Mouse (Mus musculus) kidney, adult 11 months (tissue): ENCODE data around the gene Agap3.
A peak's percentile ranks its signal among the peaks of the same experiment; 100 is the strongest.

ENCODE experiments used
- DNase-seq: peaks from one replicate; pipeline ENCODE4 v3.0.0; 2022

The Agap3 gene

DNA sequence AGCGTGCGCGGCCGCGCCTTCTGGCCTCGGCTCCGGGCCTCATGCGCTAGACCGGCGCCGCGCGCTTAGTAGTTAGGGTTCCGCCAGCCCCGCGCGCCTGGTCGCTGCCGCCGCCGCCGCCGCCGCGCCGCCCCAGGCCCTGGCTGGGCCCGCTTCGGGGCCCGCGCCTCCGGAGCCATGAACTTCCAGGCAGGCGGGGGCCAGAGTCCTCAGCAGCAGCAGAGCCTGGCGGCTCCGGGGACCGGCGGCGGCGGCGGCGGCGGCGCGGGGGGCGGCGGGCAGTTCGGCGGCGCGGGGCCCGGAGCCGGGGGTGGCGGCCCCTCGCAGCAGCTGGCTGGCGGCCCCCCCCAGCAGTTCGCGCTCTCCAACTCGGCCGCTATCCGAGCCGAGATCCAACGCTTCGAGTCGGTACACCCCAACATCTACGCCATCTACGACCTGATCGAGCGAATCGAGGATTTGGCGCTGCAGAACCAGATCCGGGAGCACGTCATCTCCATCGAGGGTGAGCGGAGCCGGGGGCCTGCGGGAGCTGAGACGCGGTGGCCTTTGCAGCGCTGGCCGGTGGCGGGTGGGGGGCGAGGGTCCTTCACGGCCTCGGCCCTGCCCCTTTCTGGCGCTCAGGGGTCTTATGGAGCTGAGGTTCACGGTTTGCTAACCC lies at the start of gene Agap3:
Gene Agap3 (plus strand): TSS at position 148 of the 661 bp plus-strand sequence.
- DNase-seq = no peak

DNA sequence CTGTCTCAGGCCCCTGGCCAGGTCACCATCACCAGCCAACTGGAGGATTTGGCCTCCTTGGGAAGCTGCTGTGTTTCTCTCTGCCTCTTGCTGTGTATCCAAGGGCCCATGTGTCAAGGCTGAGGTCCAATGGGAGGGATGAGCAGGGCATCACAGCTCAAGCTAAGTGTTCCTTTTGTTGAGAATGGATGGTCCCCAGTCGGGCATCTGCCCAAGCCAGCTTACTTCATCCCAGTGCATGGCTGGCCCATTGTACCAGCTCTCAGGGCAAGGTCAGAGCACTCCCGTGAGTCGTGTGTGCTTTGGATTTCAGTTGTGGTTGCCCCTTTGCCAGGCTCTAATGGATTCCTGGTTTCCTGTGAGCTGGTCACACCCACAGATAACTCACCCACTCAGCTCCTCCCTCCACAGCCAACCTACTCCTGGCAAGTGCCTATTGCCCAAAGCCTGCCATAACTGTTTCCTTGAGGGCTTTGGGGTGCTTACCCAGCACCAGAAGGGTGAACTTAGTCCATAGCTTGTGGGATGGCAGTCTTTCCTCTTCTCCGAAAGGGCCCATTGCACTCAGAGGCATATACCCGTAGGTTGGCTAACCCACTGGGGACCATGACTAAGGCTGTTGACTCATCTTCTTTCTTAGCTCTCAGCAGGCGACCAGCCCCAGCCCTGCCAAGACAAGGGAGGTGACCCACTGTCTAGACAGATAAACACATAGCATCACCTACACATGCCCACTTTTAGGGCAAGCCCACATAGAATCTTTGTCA lies 47.2 kb upstream of the Agap3 start:
- no peak for DNase-seq

DNA sequence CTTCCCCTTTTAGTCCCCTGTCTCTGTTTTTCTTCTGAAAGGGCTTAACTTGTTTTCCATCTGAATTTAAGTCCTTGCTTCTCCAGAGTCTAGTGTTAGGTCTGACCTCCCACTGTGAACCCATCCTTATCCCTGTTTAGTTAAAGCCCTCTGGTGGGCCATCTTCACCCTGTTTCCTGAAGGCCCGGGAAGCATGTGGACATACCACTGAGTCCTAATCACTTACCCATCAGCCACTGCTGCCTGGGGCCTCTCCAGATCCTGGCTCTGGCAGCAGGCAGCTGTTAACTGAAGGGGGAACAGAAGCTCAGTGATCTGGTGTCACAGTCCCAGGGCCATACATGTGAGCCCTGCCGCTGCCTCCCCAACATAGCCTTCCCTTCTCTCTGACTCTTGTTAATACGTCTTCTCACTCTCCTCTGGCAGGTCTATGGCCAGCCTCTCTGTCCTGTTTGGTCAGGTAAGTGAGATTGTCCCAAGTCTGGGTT lies 46.5 kb upstream of the Agap3 start:
- DNase-seq = no peak

DNA sequence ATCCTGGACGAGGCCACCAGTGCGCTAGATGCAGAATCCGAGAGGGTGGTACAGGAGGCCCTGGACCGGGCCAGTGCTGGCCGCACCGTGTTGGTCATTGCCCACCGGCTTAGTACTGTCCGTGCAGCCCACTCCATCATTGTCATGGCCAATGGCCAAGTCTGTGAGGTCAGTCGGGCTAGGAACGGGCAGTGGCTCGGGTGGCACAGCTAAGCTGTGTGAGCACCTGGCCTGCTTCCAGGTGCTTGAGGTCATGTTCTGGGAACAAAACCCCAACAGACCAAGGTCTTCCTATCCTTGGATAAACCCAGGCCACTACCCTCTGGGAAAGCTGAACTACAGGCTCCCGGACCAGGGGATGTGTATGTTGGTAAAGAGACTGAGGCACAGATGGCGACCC lies 43.3 kb upstream of the Agap3 start:
- peak; percentile 40 for DNase-seq

DNA sequence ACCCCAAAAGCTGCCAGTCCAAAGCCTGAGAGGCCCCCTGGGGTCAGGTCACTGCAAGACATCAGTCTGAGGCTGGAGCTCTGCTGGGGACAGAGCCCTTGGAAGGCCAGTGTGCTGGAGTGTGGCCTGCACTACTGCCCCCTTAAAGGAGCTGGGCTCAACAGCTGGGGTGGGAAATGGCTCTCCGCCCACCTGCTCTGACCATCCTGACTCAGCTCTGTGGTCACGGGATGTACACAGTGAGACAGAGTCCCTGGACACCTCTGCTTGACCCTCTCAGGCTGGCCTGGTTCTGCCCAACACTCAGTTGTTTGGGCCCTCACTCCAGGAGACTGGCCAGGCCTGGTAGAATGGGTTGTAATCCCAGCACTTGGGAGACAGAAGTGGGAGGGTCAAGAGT lies 42.5 kb upstream of the Agap3 start:
- DNase-seq = no peak

DNA sequence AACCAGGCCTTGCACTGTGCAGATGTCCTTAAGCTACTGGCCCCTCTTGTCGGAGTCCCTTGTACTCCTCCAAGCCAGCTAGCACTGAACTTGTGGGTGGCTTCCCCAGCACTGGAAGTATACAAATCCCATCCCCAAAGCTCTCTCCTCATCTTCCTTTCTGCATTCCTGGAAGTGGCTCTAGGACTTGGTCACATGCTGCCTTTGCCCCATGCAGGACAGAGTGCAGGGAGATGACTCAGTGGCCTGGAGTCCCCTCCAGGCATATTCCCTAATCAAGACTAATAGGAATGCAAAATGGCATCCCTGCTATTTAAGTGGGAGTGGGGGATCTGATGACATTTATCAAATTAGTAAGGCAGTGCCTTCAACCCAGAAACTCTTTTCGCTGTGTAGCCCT lies 39.9 kb upstream of the Agap3 start:
- DNase-seq = no peak

DNA sequence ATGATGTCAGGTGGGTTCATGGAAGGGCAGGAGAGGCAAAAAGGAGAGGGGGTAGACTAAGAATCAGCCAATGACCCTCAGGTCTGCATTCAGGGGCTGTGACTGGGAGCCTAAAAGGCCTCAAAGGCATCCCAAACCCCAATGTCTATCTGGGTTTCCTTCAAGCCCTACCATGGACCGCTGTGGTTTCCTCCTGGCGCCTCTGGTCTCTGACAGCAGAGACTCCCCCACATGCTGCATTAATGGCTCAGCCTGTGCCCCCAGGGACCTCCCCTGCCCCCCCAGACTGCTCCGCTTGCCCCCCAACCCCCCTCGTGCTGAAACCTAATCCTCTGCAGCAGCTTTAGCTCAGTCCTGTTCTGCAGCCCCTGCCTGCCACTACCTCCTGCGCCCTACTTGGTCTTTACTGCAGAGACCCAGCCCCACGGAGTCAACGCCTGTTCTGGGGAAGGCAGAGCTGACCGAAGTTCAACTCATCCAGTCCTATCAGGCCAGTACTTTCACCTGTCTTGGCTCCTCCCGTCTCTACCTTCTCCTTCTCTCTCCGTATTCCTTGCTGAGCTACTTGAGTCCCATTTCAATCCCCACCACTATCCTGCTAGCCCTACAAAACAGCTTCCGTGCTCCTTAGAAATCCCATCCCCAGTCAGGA lies 38.8 kb upstream of the Agap3 start, which contains the start of gene Asic3:
Gene Asic3 (plus strand): TSS at position 351 of the 652 bp plus-strand sequence.
- no peak for DNase-seq

DNA sequence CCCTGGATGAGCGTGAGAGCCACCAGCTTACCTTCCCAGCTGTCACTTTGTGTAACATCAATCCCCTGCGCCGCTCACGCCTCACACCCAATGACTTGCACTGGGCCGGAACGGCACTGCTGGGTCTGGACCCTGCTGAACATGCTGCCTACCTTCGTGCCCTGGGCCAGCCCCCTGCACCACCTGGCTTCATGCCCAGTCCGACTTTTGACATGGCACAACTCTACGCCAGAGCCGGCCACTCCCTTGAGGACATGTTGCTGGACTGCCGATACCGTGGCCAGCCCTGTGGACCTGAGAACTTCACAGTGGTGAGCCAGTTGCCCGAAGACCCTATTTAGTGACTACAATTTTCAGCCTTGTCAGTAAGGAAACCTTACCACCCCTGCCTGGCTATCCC lies 38.0 kb upstream of the Agap3 start:
- DNase-seq = no peak

DNA sequence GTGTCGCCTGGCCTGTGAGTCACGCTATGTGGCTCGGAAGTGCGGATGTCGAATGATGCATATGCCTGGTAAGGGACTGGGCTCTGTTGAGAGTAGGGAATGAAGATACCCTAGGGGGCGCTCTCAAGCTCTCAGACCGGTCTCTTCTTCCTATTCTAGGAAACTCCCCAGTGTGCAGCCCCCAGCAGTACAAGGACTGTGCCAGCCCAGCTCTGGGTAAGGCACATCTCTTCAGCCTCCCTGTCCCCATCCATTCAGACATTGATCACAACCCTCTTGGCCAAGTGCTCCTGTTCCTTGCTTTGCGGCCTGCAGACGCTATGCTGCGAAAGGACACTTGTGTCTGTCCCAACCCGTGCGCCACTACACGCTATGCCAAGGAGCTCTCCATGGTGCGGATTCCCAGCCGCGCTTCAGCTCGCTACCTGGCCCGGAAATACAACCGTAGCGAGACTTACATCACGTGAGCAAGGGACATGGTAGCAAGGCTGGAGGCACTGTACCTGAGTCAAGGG lies 35.7 kb upstream of the Agap3 start:
- DNase-seq = peak; percentile 48

DNA sequence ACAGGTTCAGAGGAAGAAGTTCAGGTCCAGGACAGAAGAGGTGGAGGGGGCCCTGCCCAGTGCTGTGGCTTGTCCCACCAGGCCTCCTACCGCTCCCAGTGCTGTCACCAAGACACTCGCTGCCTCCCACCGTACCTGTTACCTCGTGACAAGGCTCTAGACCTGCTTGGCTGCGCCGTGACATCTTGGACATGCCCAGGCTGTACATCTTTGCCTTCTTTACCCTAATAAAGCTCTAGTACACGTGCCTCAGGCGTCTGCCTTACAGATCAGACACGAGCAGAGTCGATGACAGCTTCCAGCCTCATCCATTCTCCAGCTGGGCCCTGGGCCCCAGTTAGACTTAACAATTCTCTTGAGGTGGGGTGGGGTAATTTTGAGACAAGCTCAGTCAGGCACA lies 34.4 kb upstream of the Agap3 start:
- DNase-seq = no peak

DNA sequence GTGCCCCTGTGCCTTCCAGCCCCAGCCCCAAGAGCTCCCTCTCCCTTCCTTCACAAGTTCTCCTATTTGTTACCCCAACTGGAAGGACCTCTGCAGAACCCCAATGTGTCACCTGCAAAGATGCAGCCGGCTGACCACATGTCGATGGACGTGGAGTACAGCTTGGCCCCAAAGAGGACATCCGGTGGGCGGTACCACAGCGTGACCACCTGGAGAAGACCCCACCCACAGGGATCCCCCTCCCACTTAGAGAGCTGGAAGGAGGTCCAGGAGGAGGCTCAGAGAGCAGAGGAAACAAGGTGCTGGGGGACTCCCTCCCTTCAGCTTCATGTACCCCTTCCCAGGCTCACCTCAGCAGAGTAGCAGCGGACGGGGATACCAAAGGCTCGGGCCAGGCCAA lies 31.6 kb upstream of the Agap3 start:
- no peak for DNase-seq

DNA sequence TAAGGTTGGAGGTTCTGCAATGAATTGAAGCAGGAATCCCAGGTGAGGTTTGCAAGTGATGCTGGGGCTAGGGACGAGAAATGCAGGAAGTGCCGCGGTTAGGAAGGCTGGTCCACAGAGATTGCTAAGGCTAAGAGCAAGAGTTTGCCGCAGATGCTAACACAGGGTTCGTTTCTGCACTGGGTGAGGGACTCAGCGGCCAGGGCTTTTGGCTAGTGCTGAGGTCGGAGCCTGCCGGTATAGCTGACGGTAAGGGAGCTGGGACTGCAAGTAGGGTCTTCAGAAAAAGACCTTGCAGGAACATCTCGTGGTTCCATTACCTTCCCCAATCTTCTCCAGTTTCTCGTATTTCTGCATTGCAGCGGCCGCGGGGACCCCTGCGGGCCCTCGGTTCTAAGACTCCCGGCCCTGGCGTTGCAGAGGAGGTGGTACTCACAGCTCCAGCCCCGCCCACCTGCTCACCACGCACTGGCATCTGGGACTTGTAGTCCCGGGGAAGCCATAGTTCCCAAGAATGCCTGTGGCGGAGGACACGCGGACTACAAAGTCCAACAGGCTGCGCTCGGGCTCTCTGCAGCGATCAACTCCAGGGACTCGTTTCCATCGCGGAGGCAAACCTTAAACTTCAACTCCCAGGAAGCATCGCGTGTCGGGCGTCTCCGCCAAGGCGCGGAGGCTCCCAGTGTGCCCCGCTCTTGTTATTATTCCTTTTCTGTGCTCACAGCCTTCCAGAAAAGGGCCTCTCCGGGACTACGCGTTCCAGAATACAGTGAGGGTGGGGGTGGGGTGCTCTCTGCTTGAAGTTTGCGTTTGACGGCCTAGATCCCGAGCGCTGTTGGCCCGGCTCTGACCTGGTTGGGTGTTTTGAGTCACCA lies 28.6 kb upstream of the Agap3 start, which contains the start of the genes Cdk5 and Slc4a2:
Gene Cdk5 (minus strand): TSS at position 402 of the 875 bp plus-strand sequence.
Gene Slc4a2 (plus strand): TSS at position 709 of the 875 bp plus-strand sequence.
- DNase-seq = peak; percentile 100

DNA sequence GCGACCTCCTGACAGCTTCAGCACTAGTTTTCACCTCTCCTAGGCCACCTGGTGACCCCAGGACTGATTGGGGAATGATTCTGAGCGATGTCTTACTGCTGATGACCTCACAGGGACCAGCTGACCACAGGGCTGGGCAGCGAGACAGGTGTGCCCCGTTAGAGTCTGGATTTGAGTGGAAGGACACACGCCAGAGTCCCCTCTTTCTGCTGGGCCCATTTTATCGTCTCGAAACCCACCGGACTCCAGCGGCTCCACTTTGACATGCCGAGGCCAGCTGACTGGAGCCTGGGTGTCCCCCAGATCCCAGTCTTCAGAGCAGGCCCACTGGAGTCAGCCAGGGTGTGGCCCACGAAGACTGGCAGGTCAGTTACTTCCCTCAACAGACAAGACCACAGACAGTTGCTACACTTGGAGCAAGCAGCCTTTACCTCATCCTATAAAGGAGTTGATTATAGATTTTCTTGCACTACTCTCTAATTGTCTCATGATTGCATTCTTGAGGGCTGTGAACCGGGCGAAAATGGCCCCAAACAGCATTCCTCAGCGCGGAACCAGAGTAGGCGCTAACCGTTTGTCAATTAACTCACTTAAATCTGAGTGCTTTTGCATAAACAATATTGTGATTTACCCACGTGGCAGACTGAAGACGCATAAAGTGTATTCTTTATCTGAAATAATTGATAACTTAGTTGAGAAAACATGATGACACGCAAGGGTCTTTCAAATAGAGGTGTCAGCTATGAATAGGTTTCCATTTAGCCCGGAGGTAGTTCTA lies 27.8 kb upstream of the Agap3 start:
- DNase-seq = no peak

DNA sequence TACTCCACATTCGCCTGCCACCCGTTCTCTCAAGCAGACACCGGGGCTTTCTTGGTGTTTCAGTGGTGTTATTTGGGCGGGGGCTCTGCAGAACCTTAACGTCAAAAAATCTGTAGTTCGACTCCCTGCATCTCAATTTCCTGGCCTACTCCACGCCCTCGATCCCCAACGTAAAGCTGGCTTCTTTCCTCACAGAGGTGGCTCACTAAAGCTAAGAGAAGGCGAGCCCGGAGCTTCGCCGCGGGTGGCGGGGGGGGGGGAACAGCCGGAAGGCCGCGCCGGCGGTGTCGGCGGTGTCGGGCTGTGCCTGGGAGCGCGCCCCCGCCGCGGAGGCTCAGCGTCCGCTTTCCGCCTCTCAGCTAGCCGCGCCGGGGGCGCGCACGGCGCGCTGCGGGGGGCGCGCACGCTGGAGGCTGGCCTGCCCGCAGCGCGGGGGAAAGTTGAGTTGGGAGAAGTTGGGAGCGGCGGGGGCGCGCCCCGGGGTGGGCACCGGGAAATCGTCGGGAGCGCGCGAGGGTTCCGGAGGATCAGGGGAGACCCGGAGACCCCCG lies 27.0 kb upstream of the Agap3 start:
- peak; percentile 80 for DNase-seq

DNA sequence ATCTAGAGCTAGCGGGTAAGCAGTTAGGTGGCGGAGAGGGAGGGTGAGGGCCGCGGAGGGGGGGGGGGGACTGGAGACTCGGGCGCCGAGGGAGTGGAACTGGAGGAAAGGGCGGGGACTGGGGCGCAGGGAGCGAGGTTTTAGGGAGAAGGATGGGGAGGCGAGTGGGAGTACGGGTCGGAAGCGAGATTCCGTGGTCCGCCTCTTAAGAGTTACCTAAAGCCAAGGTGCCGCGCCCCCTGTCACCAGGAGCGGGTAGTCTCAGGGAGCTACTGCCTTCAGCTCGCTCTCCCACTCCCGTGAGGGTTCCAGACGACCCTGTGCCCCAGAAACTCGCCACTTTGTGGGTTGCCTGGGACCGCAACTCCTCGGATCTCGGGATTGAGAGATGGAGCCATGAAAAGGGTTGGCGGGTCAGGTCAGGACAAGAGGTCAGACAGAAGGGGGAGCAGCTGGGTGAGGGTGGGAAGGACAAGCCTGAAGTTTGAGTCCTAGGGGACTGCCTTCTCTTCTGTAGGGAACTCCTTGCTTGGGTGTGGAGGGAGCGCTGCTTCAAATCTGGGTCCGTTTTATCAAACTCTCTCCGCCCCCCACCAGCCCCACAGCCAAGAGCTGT lies 26.4 kb upstream of the Agap3 start:
- no peak for DNase-seq

DNA sequence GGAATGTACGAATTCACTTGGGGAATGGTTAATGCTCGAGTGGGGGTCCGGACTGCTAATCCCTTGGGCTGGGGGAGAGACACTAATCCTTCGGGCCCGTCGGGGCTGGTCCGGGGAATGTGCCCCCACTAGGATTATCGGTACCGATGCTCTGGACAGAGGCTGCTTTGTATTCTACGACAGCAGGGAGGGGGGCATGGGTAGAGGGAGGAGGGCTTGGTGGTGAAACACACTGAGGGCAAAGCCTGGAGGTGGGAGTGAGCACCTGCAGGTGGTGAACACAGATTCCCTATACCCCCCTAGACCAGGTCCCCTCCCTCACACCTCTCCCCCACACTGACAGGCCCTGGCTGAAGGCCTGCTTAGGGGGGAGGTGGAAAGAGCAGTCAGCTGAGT lies 25.9 kb upstream of the Agap3 start:
- peak; percentile 46 for DNase-seq

DNA sequence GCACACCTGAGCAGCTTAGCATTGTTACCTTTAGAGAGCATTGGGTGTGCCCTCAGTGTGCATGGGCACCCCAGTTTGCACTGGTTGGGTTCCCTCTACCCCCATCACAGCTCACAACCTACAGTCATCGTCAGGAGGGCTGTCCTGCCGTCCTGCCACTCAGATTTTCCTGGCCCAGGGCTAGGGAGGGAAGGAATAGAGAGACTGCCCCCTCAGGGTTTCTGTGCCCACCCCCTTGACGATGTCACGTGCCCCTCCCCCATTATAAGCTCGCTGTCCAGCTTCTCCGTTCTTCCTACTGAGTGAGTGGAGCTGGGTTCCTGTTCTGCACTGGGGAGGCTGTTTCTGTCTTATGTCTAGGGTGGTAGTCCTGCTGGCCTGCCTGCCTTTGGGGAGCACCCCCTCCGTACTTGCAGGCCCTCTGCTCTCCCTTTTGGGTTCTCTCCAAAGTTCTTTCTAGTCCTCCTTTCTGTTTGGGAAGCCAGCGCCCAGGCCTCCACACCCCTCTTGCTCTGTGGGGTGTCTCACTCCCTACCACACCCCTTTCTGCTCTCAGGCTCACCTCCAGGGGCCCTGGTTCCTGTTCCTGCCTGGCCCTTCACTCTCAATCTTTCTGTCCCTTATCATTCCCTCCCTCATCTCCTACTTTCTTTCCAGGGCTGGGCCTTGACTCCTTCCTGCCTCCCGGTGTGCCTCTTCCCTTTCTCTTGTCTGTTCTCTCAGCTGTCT lies 25.3 kb upstream of the Agap3 start:
- DNase-seq = peak; percentile 32

DNA sequence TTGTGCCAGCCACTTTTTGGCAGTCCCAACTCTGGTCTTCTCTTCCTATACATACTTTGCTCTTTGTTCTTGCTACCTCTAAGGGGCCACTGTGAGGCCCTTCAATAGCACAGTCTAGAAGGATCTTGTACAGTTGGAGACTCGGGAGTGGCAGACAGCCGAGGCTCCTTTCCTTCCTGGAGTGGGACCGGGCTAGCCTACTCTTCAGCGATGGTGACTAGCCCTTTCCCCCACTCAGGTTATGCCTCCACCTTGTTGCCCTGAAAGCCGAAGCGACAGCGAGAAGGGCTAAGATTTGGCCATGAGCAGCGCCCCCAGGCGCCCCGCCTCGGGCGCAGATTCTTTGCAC lies 24.7 kb upstream of the Agap3 start:
- peak; percentile 40 for DNase-seq

DNA sequence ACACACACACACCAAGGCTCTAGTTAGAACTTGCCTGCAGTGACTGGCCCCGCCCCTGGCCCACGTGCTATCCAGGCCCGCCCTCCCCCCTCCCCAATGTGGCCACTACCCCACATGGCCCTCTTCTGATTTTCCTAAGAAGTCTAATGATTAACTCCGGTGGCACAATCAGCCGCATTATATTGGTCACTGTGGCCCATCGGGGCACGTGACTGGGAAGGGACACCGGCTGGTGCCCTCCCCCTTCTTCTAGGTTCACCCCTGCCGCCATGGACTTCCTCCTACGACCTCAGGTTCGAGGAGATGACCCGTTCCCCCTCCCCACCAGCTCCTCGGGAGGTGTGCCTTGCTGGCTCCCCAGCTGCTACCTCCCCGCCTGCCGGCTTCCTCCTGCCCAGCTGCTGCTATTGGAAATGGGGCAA lies 24.0 kb upstream of the Agap3 start:
- peak; percentile 94 for DNase-seq

DNA sequence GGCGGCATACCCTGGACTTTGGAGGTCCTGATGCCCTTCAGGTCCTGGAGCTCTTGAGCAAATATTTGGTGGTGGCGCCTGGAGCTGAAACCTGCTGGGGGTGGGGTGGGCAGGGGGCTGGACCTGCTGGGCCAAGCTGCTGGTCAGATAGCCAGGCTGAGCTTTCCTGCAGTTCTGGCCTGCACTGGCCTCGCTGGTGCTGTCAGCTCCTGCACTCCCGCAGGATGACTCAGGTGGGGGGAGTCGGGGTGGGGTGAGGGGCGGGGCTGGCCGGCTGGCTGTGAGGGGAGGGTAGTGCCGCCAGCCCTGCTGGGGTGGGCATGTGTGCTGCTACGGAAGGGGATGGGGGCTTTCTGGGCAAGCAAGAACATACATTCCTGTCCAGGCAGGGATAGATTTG lies 23.4 kb upstream of the Agap3 start:
- DNase-seq = no peak
